Mouse (Mus musculus) liver, postnatal 0 days (tissue): ENCODE measurements around the gene Lonp2. TPM values are rescaled to one million over a fixed set of nuclear protein-coding genes. Genes with fewer than 3 reads are reported as not detected.
A peak's percentile ranks its signal among the peaks of the same experiment; 100 is the strongest.

Experiments
- ATAC-seq: fragments of 200-750 bp; cut with Nextera tagmentation; 2 replicates; pipeline ENCODE4 v1.8.0; 2017; ENCODE audit warnings: mild to moderate bottlenecking, moderate library complexity
- DNase-seq: peaks from one replicate; pipeline ENCODE4 v3.0.0-alpha.2; 2016
- H3K27ac ChIP-seq: fragments of 300-500 bp; sonication (generic); 2 replicates; pipeline ENCODE4 v1.5.1; 2014; ENCODE audit warnings: antibody characterized with exemption, moderate library complexity, mild to moderate bottlenecking, low read depth
- H3K27me3 ChIP-seq: fragments of 300-500 bp; sonication (generic); 2 replicates; pipeline ENCODE4 v1.6.1; 2014; ENCODE audit warnings: low read length, control low read depth, mixed read lengths; ENCODE audit not compliant: insufficient read depth
- H3K36me3 ChIP-seq: fragments of 300-500 bp; sonication (generic); replicated peaks from 2 replicates; pipeline ENCODE4 v1.6.1; 2014; ENCODE audit warnings: mild to moderate bottlenecking, control low read depth, low read length, moderate library complexity, mixed read lengths; ENCODE audit not compliant: insufficient read depth
- H3K4me1 ChIP-seq: fragments of 300-500 bp; sonication (generic); 2 replicates; pipeline ENCODE4 v1.6.1; 2014; ENCODE audit warnings: antibody characterized with exemption, mild to moderate bottlenecking, control low read depth; ENCODE audit not compliant: insufficient read depth
- H3K4me2 ChIP-seq: fragments of 300-500 bp; sonication (generic); 2 replicates; pipeline ENCODE4 v1.6.1; 2014; ENCODE audit warnings: low read depth, mild to moderate bottlenecking, low read length, moderate library complexity, mixed read lengths
- H3K4me3 ChIP-seq: fragments of 300-500 bp; sonication (generic); 2 replicates; pipeline ENCODE4 v1.5.1; 2014; ENCODE audit warnings: low read depth, low read length
- H3K9ac ChIP-seq: fragments of 300-500 bp; sonication (generic); replicated peaks from 2 replicates; pipeline ENCODE4 v1.6.1; 2014; ENCODE audit warnings: mild to moderate bottlenecking, moderate library complexity
- H3K9me3 ChIP-seq: fragments of 300-500 bp; sonication (generic); 2 replicates; pipeline ENCODE4 v1.6.1; 2016; ENCODE audit warnings: mild to moderate bottlenecking, control low read depth, low read length, mixed read lengths
- CTCF ChIP-seq: sonication (generic); IDR thresholded peaks from 2 replicates; pipeline ENCODE4 v1.5.1; 2016; ENCODE audit warnings: antibody characterized with exemption, low read depth
- EP300 ChIP-seq: IDR thresholded peaks from 2 replicates; pipeline ENCODE4 v1.6.1; 2016; ENCODE audit warnings: antibody characterized with exemption, low read depth, mild to moderate bottlenecking
- WGBS: fragments of 180-500 bp; shearing (Covaris S2); extraction: QIAGEN DNeasy Blood & Tissue Kit; methylation state at CpG from one replicate; pipeline ENCODE4 v1.1.7; 2014; ENCODE audit not compliant: insufficient replicate concordance; 5-methylcytosine and 5-hydroxymethylcytosine counted together
- polyA plus RNA-seq: library from polyadenylated mRNA; unstranded; fragments of >200 nt; fragmentation: Nextera tagmentation; extraction: Ambion mirVana; gene quantifications from 2 replicates; pipeline ENCODE4 v1.2.1, GENCODE M21; 2015

The Lonp2 gene
- polyA plus RNA-seq, 1 experiment from 2014 or later, result 77.8 TPM

GRCm38 (mm10) chr8:86698811-86699421 lies 75.1 kb downstream of the Lonp2 start:
- DNase-seq, result no peak
- H3K9ac ChIP-seq, result no peak overlapping the region

GRCm38 (mm10) chr8:86699471-86699870 lies 75.6 kb downstream of the Lonp2 start:
- H3K27ac ChIP-seq, result no peak overlapping the region
- no peak overlapping the region for H3K9ac ChIP-seq
- peaks cover 31% of the 10 kb centered on the region for H3K36me3 ChIP-seq
- H3K4me2 ChIP-seq, result no peak overlapping the region
- DNase-seq (no peak), ATAC-seq (no peak)
- H3K4me1 ChIP-seq, result no peaks in the 10 kb centered on the region
- 76% methylated on average over 12 of the region's 12 CpGs for WGBS
- H3K27me3 ChIP-seq, result no peaks in the 10 kb centered on the region
- no peak overlapping the region for H3K4me3 ChIP-seq
- no peak for TF ChIP-seq EP300
- TF ChIP-seq CTCF, result no peak
- no peaks in the 10 kb centered on the region for H3K9me3 ChIP-seq

More at GRCm38 (mm10) chr8:86698811-86699421, 75.1 kb downstream of the Lonp2 start:
- WGBS, result 67% methylated on average over 1 of the region's 1 CpGs
- no peak overlapping the region for H3K4me3 ChIP-seq
- TF ChIP-seq CTCF (no peak), EP300 (no peak)
- H3K4me2 ChIP-seq, result no peak overlapping the region
- H3K27ac ChIP-seq, result no peak overlapping the region
- ATAC-seq, result no peak
- H3K9me3 ChIP-seq, result no peaks in the 10 kb centered on the region
- no peaks in the 10 kb centered on the region for H3K27me3 ChIP-seq
- peaks cover 33% of the 10 kb centered on the region for H3K36me3 ChIP-seq
- no peaks in the 10 kb centered on the region for H3K4me1 ChIP-seq

GRCm38 (mm10) chr8:86702453-86702852 lies 78.6 kb downstream of the Lonp2 start:
- no peak overlapping the region for H3K9ac ChIP-seq
- no peaks in the 10 kb centered on the region for H3K4me1 ChIP-seq
- 58% methylated on average over 3 of the region's 3 CpGs for WGBS
- H3K9me3 ChIP-seq, result no peaks in the 10 kb centered on the region
- H3K36me3 ChIP-seq, result peaks cover 24% of the 10 kb centered on the region
- TF ChIP-seq EP300 (peak; percentile 58; the same call in 1 of the 2 replicates), CTCF (no peak)
- DNase-seq (no peak), ATAC-seq (peak; percentile 36; the same call in 1 of the 2 replicates)
- H3K27me3 ChIP-seq, result no peaks in the 10 kb centered on the region
- no peak overlapping the region for H3K27ac ChIP-seq
- H3K4me3 ChIP-seq, result no peak overlapping the region
- no peak overlapping the region for H3K4me2 ChIP-seq

GRCm38 (mm10) chr8:86705317-86705716 lies 81.5 kb downstream of the Lonp2 start:
- H3K9ac ChIP-seq, result no peak overlapping the region
- ATAC-seq (no peak), DNase-seq (no peak)
- no peaks in the 10 kb centered on the region for H3K27me3 ChIP-seq
- no peaks in the 10 kb centered on the region for H3K9me3 ChIP-seq
- H3K4me2 ChIP-seq, result no peak overlapping the region
- H3K4me3 ChIP-seq, result no peak overlapping the region
- 83% methylated on average over 3 of the region's 3 CpGs for WGBS
- H3K4me1 ChIP-seq, result peaks cover 9% of the 10 kb centered on the region
- H3K36me3 ChIP-seq, result peaks cover 33% of the 10 kb centered on the region
- no peak for TF ChIP-seq CTCF
- H3K27ac ChIP-seq, result no peak overlapping the region

GRCm38 (mm10) chr8:86706756-86707155 lies 82.9 kb downstream of the Lonp2 start:
- Histone ChIP-seq H3K4me2 (no peak overlapping the region), H3K9me3 (no peaks in the 10 kb centered on the region), H3K9ac (no peak overlapping the region), H3K27ac (no peak overlapping the region), H3K4me1 (peaks cover 9% of the 10 kb centered on the region), H3K27me3 (no peaks in the 10 kb centered on the region), H3K36me3 (peaks cover 39% of the 10 kb centered on the region), H3K4me3 (no peak overlapping the region)
- no peak for DNase-seq
- no peak for TF ChIP-seq EP300
- no peak for TF ChIP-seq CTCF
- 67% methylated on average over 5 of the region's 5 CpGs for WGBS
- no peak for ATAC-seq

GRCm38 (mm10) chr8:86707873-86708272 lies 84.0 kb downstream of the Lonp2 start:
- Histone ChIP-seq H3K4me3 (no peak overlapping the region), H3K4me2 (0 out of 2 replicates have a peak overlapping the region, but pooled peaks have one; percentile 26), H3K9me3 (no peaks in the 10 kb centered on the region), H3K27me3 (no peaks in the 10 kb centered on the region), H3K9ac (no peak overlapping the region), H3K27ac (peak overlapping the region; percentile 35; the same call in 1 of the 2 replicates), H3K4me1 (peaks cover 9% of the 10 kb centered on the region), H3K36me3 (peaks cover 41% of the 10 kb centered on the region)
- ATAC-seq (peak; percentile 86), DNase-seq (peak; percentile 29)
- TF ChIP-seq EP300 (peak; percentile 91), CTCF (no peak)
- WGBS, result 32% methylated on average over 4 of the region's 4 CpGs
